Mouse (Mus musculus): ENCODE measurements around the gene Chdh.

DNA sequence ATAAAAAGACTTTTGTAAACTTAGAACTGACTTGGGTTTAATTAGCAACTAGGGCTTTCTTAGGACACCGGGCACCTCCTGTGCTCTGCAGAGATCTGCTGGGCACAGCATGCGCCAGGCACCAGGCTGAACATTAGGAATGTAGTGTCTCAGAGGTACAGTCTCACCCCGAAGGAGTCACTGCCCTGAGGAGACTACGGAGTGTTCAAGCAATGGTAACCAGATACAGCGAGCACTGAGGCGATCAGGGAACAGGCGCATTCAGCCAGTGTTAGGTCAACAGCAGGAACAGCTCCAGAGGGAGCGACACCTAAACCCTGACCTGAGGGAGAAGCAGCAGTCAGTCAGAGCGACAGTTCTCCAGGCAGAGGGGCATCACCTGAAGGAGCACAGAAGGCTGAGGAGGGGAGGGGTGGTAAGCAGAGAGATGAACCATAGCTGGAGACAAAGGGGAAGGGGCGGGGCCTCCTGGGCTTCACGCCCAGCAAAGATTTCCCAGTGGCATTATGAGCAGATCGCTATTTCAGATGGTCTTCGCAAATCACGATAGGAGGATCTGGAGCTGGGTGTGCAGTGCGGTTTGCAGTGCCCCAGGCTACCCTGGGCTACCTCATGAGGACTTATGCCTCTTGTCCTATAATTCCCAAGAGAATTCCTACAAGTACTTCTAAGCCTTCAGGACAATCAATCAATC is 69.4 kb downstream of the Chdh start:
- no peak for TF ChIP-seq CTCF (IDR thresholded peaks at IDR 0.05; ENCODE audit: borderline replicate concordance, insufficient read depth, low read length)
- no peak for TF ChIP-seq POLR2A (IDR thresholded peaks at IDR 0.05; ENCODE audit: low read depth, low read length)

Measured in embryonic fibroblast, embryonic 13.5 days (primary cell).